Mouse (Mus musculus) CH12.LX (cell line): Measurements from ENCODE around the gene Lrrc75b. TPM values are rescaled to one million over a fixed set of nuclear protein-coding genes. Genes with fewer than 3 reads are reported as not detected.

Source experiments
- DNase-seq: peaks from one replicate; pipeline ENCODE4 v3.0.0-alpha.2; 2013; ENCODE audit errors: extremely low read depth
- H3K27ac ChIP-seq: 2 replicates; pipeline ENCODE4 v1.5.1; 2012; ENCODE audit warnings: low read depth, mild to moderate bottlenecking, control low read depth, moderate library complexity; ENCODE audit not compliant: insufficient read depth
- H3K27me3 ChIP-seq: replicated peaks from 2 replicates; pipeline ENCODE3; 2012; ENCODE audit warnings: inconsistent platforms
- H3K36me3 ChIP-seq, 2 experiments: replicated peaks in 1 of 2; 2 replicates each; pipeline versions ENCODE3 to v1.6.1; 2012; ENCODE audit warnings: inconsistent platforms in 1 of 2, low read length in 1 of 2, mild to moderate bottlenecking in 1 of 2, mixed read lengths in 1 of 2, moderate library complexity in 1 of 2; ENCODE audit not compliant: control insufficient read depth in 1 of 2, insufficient read depth in 1 of 2
- H3K4me1 ChIP-seq, 2 experiments: 2 replicates each; pipeline ENCODE4 v1.6.1; 2012; ENCODE audit warnings: inconsistent platforms in 1 of 2, moderate library complexity in 1 of 2; ENCODE audit not compliant: insufficient read depth in 2 of 2, control insufficient read depth in 1 of 2
- H3K4me2 ChIP-seq: 2 replicates; pipeline ENCODE4 v1.6.1; 2012; ENCODE audit warnings: low read depth, mild to moderate bottlenecking, control low read depth; ENCODE audit not compliant: poor library complexity, insufficient read depth, severe bottlenecking
- H3K4me3 ChIP-seq, 3 experiments: fragments of 150-350 bp in 1 of 3; sonication (generic) in 1 of 3; replicated peaks in 1 of 3; 2 replicates each; pipeline versions ENCODE3 to v1.5.1; 2011 to 2012; ENCODE audit warnings: low read depth in 2 of 3, low read length in 2 of 3, mild to moderate bottlenecking in 2 of 3, moderate library complexity in 2 of 3, control low read depth in 1 of 3, improper control_type of control experiment in 1 of 3, inconsistent platforms in 1 of 3, mixed read lengths in 1 of 3; ENCODE audit not compliant: poor library complexity in 1 of 3
- H3K79me2 ChIP-seq: replicated peaks from 2 replicates; pipeline ENCODE4 v1.6.1; 2012; ENCODE audit warnings: mild to moderate bottlenecking, moderate library complexity; ENCODE audit not compliant: control insufficient read depth, poor library complexity, insufficient read depth, severe bottlenecking; ENCODE audit errors: extremely low read depth
- H3K9ac ChIP-seq: 2 replicates; pipeline ENCODE4 v1.6.1; 2012; ENCODE audit warnings: low read depth, mild to moderate bottlenecking, control low read depth, moderate library complexity; ENCODE audit not compliant: insufficient read depth
- H3K9me3 ChIP-seq: replicated peaks from 2 replicates; pipeline ENCODE3; 2012; ENCODE audit warnings: low read length, inconsistent platforms, mixed read lengths
- IRF4 ChIP-seq: IDR thresholded peaks from 2 replicates; pipeline ENCODE4 v1.6.1; 2014; ENCODE audit warnings: low read depth, mild to moderate bottlenecking, inconsistent platforms, low read length, improper control_type of control experiment
- JUND ChIP-seq: conservative IDR thresholded peaks from 2 replicates; pipeline ENCODE4 v1.6.1; 2011; ENCODE audit warnings: low read depth, low read length, improper control_type of control experiment
- KAT2A ChIP-seq: IDR thresholded peaks from 2 replicates; pipeline ENCODE4 v1.6.1; 2012; ENCODE audit warnings: low read length, improper control_type of control experiment, inconsistent platforms; ENCODE audit not compliant: insufficient replicate concordance
- MEF2A ChIP-seq: IDR thresholded peaks from 2 replicates; pipeline ENCODE4 v1.6.1; 2014; ENCODE audit warnings: low read depth, mild to moderate bottlenecking, inconsistent platforms, low read length, improper control_type of control experiment, borderline replicate concordance
- MXI1 ChIP-seq: IDR thresholded peaks from 2 replicates; pipeline ENCODE4 v1.6.1; 2011; ENCODE audit warnings: mild to moderate bottlenecking, low read depth, low read length, improper control_type of control experiment
- NRF1 ChIP-seq: IDR thresholded peaks from 2 replicates; pipeline ENCODE4 v1.6.1; 2014; ENCODE audit warnings: low read depth, mild to moderate bottlenecking, inconsistent platforms, low read length, improper control_type of control experiment, moderate library complexity
- POLR2AphosphoS2 ChIP-seq: IDR thresholded peaks from 2 replicates; pipeline ENCODE4 v1.6.1; 2011; ENCODE audit warnings: low read depth, low read length, improper control_type of control experiment
- RAD21 ChIP-seq: IDR thresholded peaks from 2 replicates; pipeline ENCODE4 v1.6.1; 2011; ENCODE audit warnings: low read depth, mild to moderate bottlenecking, low read length, improper control_type of control experiment, moderate library complexity
- TCF12 ChIP-seq: IDR thresholded peaks from 2 replicates; pipeline ENCODE4 v1.6.1; 2014; ENCODE audit warnings: low read depth, mild to moderate bottlenecking, inconsistent platforms, low read length, improper control_type of control experiment
- UBTF ChIP-seq: IDR thresholded peaks from 2 replicates; pipeline ENCODE4 v1.6.1; 2012; ENCODE audit warnings: low read depth, mild to moderate bottlenecking, inconsistent platforms, low read length, improper control_type of control experiment, moderate library complexity
- ZNF384 ChIP-seq: IDR thresholded peaks from 2 replicates; pipeline ENCODE4 v1.6.1; 2012; ENCODE audit warnings: low read depth, low read length, improper control_type of control experiment, inconsistent platforms
- dilution Hi-C: fragments of 300-500 bp; cut with MboI; formaldehyde crosslinking; loops from 2 replicates; pipeline ENCODE4 v1.14.3; 2020; ENCODE audit warnings: low sequenced_read_pairs; ENCODE audit not compliant: extremely low pct_unique_long_range_greater_than_20kb, extremely low pct_ligation_motif_present
- in situ Hi-C: fragments of 300-500 bp; cut with MboI; formaldehyde crosslinking; loops from 3 replicates; pipeline ENCODE4 v1.14.3; 2019; ENCODE audit warnings: low sequenced_read_pairs, low pct_ligation_motif_present, low pct_unique_long_range_greater_than_20kb, mixed read lengths
- polyA plus RNA-seq: library from polyadenylated mRNA; unstranded; fragments of >175 nt; gene quantifications from 2 replicates; pipeline ENCODE4 v1.2.1, GENCODE M21; 2012; ENCODE audit warnings: low read depth; ENCODE audit not compliant: insufficient read length
- total RNA-seq, 2 experiments: library from RNA; depleted of rRNA; stranded (reverse); fragments of 300-350 nt in 1 of 2; fragments of >200 nt in 1 of 2; gene quantifications; 2 replicates each; pipeline ENCODE4 v1.2.3; 2012 to 2014

Gene Lrrc75b
- total and polyA plus RNA-seq, 3 experiments = not detected

- Histone ChIP-seq H3K4me1 (peaks cover 19 to 76% of the 10 kb centered on the region in 2 experiments), H3K27me3 (no peaks in the 10 kb centered on the region), H3K9me3 (no peaks in the 10 kb centered on the region), H3K9ac (peak overlapping the region; percentile 83), H3K27ac (no peak overlapping the region), H3K79me2 (peaks cover 33% of the 10 kb centered on the region), H3K36me3 (peaks cover 21 to 45% of the 10 kb centered on the region in 2 experiments), H3K4me2 (peak overlapping the region; percentile 91), H3K4me3 (peak overlapping the region; percentile 82 to 94 (median 86))
- TF ChIP-seq UBTF (0 out of 2 replicates have a peak, but pooled peaks have one; percentile 2), IRF4 (no peak), NRF1 (no peak), MXI1 (no peak), JUND (no peak), POLR2AphosphoS2 (no peak)
- dilution Hi-C loops (no loop called here), in situ Hi-C loops (no loop called here)
- no peak for DNase-seq
Observed at GRCm38 (mm10) chr10:75516038-75516723, 43.9 kb downstream of the Lrrc75b start.

DNA sequence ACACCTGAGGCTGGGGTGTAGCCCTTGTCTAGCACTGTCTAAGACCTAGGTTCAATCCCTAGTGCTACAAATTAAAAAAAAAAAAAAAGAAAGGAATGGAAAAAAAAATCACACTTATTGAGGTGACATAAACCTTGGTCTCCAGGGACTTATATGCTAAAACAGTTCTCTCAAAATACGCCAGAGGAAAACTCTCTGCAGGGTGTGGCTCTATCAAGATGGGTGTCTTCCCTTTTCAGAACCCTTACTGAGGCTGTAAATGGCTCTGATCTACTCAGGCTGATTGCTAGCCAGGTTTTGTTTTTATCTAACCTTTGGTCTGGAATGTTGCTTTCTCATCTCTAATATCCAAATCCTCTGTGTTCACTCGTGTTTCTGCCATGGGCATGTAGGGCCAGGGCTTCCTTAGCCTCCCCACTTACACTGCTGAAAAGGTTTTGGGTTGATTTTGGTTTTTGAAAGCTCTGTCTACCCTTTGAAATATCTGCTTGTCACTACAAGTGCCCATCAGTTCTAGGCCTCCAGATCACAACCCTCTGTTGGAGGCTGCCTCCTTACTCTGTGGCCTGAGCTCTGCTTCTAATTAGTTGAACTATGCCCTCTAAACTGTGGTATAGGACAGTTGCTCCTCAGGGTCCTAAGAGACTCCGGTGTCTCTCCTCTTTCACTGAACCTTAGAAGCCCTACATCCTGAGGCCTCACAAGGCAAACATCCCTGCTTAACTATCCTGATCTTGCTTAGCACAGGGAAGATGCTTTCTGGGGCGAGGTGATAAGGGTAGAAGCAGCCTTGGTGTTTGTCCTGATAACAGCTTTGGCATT is 44.7 kb downstream of the Lrrc75b start:
- Histone ChIP-seq H3K79me2 (peaks cover 26% of the 10 kb centered on the region), H3K4me3 (peak overlapping the region in 1 of 3 experiments; percentile 94), H3K4me1 (peaks cover 15 to 69% of the 10 kb centered on the region in 2 experiments), H3K9me3 (no peaks in the 10 kb centered on the region), H3K27me3 (no peaks in the 10 kb centered on the region), H3K9ac (no peak overlapping the region), H3K36me3 (peaks cover 21 to 45% of the 10 kb centered on the region in 2 experiments), H3K4me2 (0 out of 2 replicates have a peak overlapping the region, but pooled peaks have one; percentile 2), H3K27ac (no peak overlapping the region)
- no peak for TF ChIP-seq KAT2A
- no peak for TF ChIP-seq POLR2AphosphoS2
- TF ChIP-seq MEF2A = no peak
- peak; percentile 32; the same call in 1 of the 2 replicates for TF ChIP-seq ZNF384
- no peak for TF ChIP-seq RAD21
- TF ChIP-seq TCF12 = no peak
- peak; percentile 31 for DNase-seq
- in situ Hi-C loops = no loop called here
- dilution Hi-C loops = no loop called here
